Comparison of ENCODE assay signal across 18 mouse cellular contexts in the genomic region with DNA sequence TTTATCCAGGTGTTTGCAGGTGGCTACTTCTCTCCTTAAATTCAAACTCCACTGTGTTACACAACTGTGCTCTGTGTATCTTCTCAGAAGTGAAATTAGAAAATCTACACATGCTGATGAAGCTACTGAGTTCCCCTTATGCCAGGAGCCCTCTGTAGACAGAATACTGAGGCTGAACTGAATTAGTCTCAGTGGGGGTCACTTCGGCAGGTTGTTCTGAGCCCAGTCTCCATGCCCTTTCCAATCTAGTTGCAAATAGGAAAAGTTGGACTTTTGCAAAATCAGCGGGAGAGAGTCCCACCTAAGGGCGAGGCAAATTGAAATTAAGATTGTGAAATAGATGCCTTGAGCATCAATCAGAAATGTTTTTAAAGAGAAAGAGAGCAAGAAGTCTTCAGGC.
"Had no signal": no experiment of that assay in that cellular context is flagged by ENCODE, and none has a peak within 500 bp of the region (broad histone marks: within the 10 kb centered on the region; RNA-seq: fewer than 3 reads in every experiment).

No protein-coding gene starts in this region.

- H3K27ac ChIP-seq: limb, embryonic 10.5 days; limb, embryonic 13.5 days; liver, embryonic 12.5 days; liver, embryonic 15.5 days; lung, embryonic 15.5 days had no signal

- H3K27me3 ChIP-seq: limb, embryonic 13.5 days; liver, embryonic 12.5 days; liver, embryonic 15.5 days; lung, embryonic 15.5 days had no signal

- H3K4me2 ChIP-seq: limb, embryonic 13.5 days; liver, embryonic 12.5 days; liver, embryonic 15.5 days; lung, embryonic 15.5 days; midbrain, embryonic 11.5 days had no signal

- H3K4me1 ChIP-seq: limb, embryonic 10.5 days; limb, embryonic 13.5 days; liver, embryonic 12.5 days; liver, embryonic 15.5 days; lung, embryonic 15.5 days had no signal

- H3K36me3 ChIP-seq: limb, embryonic 10.5 days; limb, embryonic 13.5 days; liver, embryonic 12.5 days; liver, embryonic 15.5 days; lung, embryonic 15.5 days had no signal

- H3K4me3 ChIP-seq: limb, embryonic 10.5 days; limb, embryonic 13.5 days; liver, embryonic 12.5 days; liver, embryonic 15.5 days; lung, embryonic 15.5 days had no signal

- H3K9ac ChIP-seq: limb, embryonic 13.5 days; liver, embryonic 12.5 days; liver, embryonic 15.5 days; lung, embryonic 15.5 days had no signal

- H3K9me3 ChIP-seq: limb, embryonic 10.5 days; limb, embryonic 13.5 days; liver, embryonic 12.5 days; liver, embryonic 15.5 days; lung, embryonic 15.5 days had no signal

- ATAC-seq: liver, embryonic 12.5 days had no signal

- DNase-seq: kidney, adult 9 months; kidney, postnatal 14 days; kidney, postnatal 4 days; liver; lung, adult 18-20 months; lung, postnatal 10 days; lung, postnatal 36 days; midbrain, embryonic 14.5 days; right cerebral cortex, adult 18-20 months; right cerebral cortex, postnatal 14 days; right cerebral cortex, postnatal 4 days; thymus, postnatal 25 days had no signal
